Mouse (Mus musculus): ENCODE measurements around the gene Slc22a7.

- TF ChIP-seq POLR2AphosphoS2 (IDR thresholded peaks at IDR 0.05; ENCODE audit: insufficient read length, low read depth) (peak; percentile 94), POLR2A (IDR thresholded peaks at IDR 0.05; ENCODE audit: insufficient read length, low read depth) (peak; percentile 98), MAX (IDR thresholded peaks at IDR 0.05; ENCODE audit: low read depth) (no peak), TCF12 (IDR thresholded peaks at IDR 0.05; ENCODE audit: insufficient read depth, poor library complexity, severe bottlenecking) (no peak)
These were observed 54.8 kb downstream of the Slc22a7 start, which contains the start of gene Zfp318 for GRCm38 (mm10) chr17:46383294-46384060.

All from myocyte (in vitro differentiated cells).